Mouse (Mus musculus): ENCODE results near the gene Rabgef1. TPM values are rescaled to one million over a fixed set of nuclear protein-coding genes. Genes with fewer than 3 reads are reported as not detected.
A peak's percentile ranks its signal among the peaks of the same experiment; 100 is the strongest.

Rabgef1 gene
- total and polyA plus RNA-seq, 3 experiments, result 23.4 to 80.4 (median 48.2) TPM

GRCm38 (mm10) chr5:130139393-130139792, 32.2 kb upstream of the Rabgef1 start:
- TF ChIP-seq CTCF (IDR thresholded peaks at IDR 0.05; ENCODE audit: low read depth, low read length) (peak; percentile 81), TAL1 (conservative IDR thresholded peaks at IDR 0.05; ENCODE audit: low read depth, low read length) (no peak), GATA2 (IDR thresholded peaks at IDR 0.05; ENCODE audit: borderline replicate concordance, low read depth, low read length) (no peak), POLR2AphosphoS5 (IDR thresholded peaks at IDR 0.05; ENCODE audit: insufficient replicate concordance, low read depth, low read length) (no peak), GATA1 (IDR thresholded peaks at IDR 0.05; ENCODE audit: borderline replicate concordance, low read length) (no peak)
- ATAC-seq (ENCODE audit: extremely low read depth, insufficient number of reproducible peaks, low FRiP score, poor library complexity, severe bottlenecking), result no peak
- no peaks in the 10 kb centered on the region for H3K9me3 ChIP-seq (replicated peaks)
- H3K36me3 ChIP-seq (replicated peaks), result no peaks in the 10 kb centered on the region
- peak; percentile 37 for DNase-seq (ENCODE audit: low spot score)
- H3K4me3 ChIP-seq (ENCODE audit: low read depth, low read length), result no peak overlapping the region
- H3K27me3 ChIP-seq (ENCODE audit: insufficient read depth, low read length), result peaks cover 27% of the 10 kb centered on the region
- H3K4me1 ChIP-seq (ENCODE audit: insufficient read depth, low read depth, low read length), result peaks cover 14% of the 10 kb centered on the region

DNA sequence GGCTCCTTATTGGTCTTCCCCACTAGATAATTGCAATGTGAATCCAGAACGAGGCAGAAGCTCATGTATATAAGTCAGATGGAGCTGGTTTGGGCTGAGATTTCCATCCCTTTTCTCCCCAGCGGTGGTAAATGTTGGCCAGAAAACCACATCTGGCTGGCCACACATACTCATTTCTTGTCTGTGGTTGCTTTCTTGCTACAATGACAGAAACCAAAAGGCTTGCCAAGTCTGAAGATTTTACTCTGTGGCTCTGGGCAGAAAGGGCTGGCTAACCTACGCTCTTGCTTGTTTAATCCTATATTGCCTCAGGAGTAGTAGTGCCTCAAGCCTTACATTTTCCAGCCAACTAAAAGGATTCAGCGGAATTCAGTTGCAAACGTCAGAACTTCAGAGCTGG, 30.5 kb upstream of the Rabgef1 start:
- TF ChIP-seq POLR2AphosphoS5 (IDR thresholded peaks at IDR 0.05; ENCODE audit: insufficient replicate concordance, low read depth, low read length) (no peak), GATA1 (IDR thresholded peaks at IDR 0.05; ENCODE audit: borderline replicate concordance, low read length) (no peak), GATA2 (IDR thresholded peaks at IDR 0.05; ENCODE audit: borderline replicate concordance, low read depth, low read length) (no peak), TAL1 (conservative IDR thresholded peaks at IDR 0.05; ENCODE audit: low read depth, low read length) (no peak), CTCF (IDR thresholded peaks at IDR 0.05; ENCODE audit: low read depth, low read length) (no peak)
- H3K9me3 ChIP-seq (replicated peaks), result no peaks in the 10 kb centered on the region
- DNase-seq (ENCODE audit: low spot score), result no peak
- no peaks in the 10 kb centered on the region for H3K36me3 ChIP-seq (replicated peaks)
- H3K27me3 ChIP-seq (ENCODE audit: insufficient read depth, low read length), result peaks cover 15% of the 10 kb centered on the region
- peaks cover 29% of the 10 kb centered on the region for H3K4me1 ChIP-seq (ENCODE audit: insufficient read depth, low read depth, low read length)
- no peak for ATAC-seq (ENCODE audit: extremely low read depth, insufficient number of reproducible peaks, low FRiP score, poor library complexity, severe bottlenecking)
- no peak overlapping the region for H3K4me3 ChIP-seq (ENCODE audit: low read depth, low read length)

- Histone ChIP-seq H3K4me1 (ENCODE audit: insufficient read depth, low read depth, low read length) (peaks cover 32% of the 10 kb centered on the region), H3K36me3 (replicated peaks) (peaks cover 1% of the 10 kb centered on the region), H3K9me3 (replicated peaks) (no peaks in the 10 kb centered on the region), H3K27me3 (ENCODE audit: insufficient read depth, low read length) (peaks cover 13% of the 10 kb centered on the region), H3K4me3 (ENCODE audit: low read depth, low read length) (no peak overlapping the region)
- DNase-seq (ENCODE audit: low spot score) (no peak), ATAC-seq (ENCODE audit: extremely low read depth, insufficient number of reproducible peaks, low FRiP score, poor library complexity, severe bottlenecking) (no peak)
- TF ChIP-seq TAL1 (conservative IDR thresholded peaks at IDR 0.05; ENCODE audit: low read depth, low read length), result no peak
- TF ChIP-seq POLR2AphosphoS5 (IDR thresholded peaks at IDR 0.05; ENCODE audit: insufficient replicate concordance, low read depth, low read length), result no peak
- no peak for TF ChIP-seq GATA2 (IDR thresholded peaks at IDR 0.05; ENCODE audit: borderline replicate concordance, low read depth, low read length)
- TF ChIP-seq GATA1 (IDR thresholded peaks at IDR 0.05; ENCODE audit: borderline replicate concordance, low read length), result no peak
- no peak for TF ChIP-seq CTCF (IDR thresholded peaks at IDR 0.05; ENCODE audit: low read depth, low read length)
Measured at GRCm38 (mm10) chr5:130142041-130142440, 29.6 kb upstream of the Rabgef1 start.

- DNase-seq (ENCODE audit: low spot score), result no peak
- peaks cover 34% of the 10 kb centered on the region for H3K4me1 ChIP-seq (ENCODE audit: insufficient read depth, low read depth, low read length)
- no peak for TF ChIP-seq CTCF (IDR thresholded peaks at IDR 0.05; ENCODE audit: low read depth, low read length)
- no peak for TF ChIP-seq TAL1 (conservative IDR thresholded peaks at IDR 0.05; ENCODE audit: low read depth, low read length)
- no peak for TF ChIP-seq GATA1 (IDR thresholded peaks at IDR 0.05; ENCODE audit: borderline replicate concordance, low read length)
- TF ChIP-seq GATA2 (IDR thresholded peaks at IDR 0.05; ENCODE audit: borderline replicate concordance, low read depth, low read length), result no peak
- TF ChIP-seq POLR2AphosphoS5 (IDR thresholded peaks at IDR 0.05; ENCODE audit: insufficient replicate concordance, low read depth, low read length), result no peak
- ATAC-seq (ENCODE audit: extremely low read depth, insufficient number of reproducible peaks, low FRiP score, poor library complexity, severe bottlenecking), result no peak
- peaks cover 10% of the 10 kb centered on the region for H3K27me3 ChIP-seq (ENCODE audit: insufficient read depth, low read length)
- no peak overlapping the region for H3K4me3 ChIP-seq (ENCODE audit: low read depth, low read length)
- no peaks in the 10 kb centered on the region for H3K9me3 ChIP-seq (replicated peaks)
- peaks cover 12% of the 10 kb centered on the region for H3K36me3 ChIP-seq (replicated peaks)
Measured at GRCm38 (mm10) chr5:130143101-130143500, 28.5 kb upstream of the Rabgef1 start.

- H3K4me1 ChIP-seq (ENCODE audit: insufficient read depth, low read depth, low read length), result peaks cover 34% of the 10 kb centered on the region
- peaks cover 20% of the 10 kb centered on the region for H3K36me3 ChIP-seq (replicated peaks)
- TF ChIP-seq POLR2AphosphoS5 (IDR thresholded peaks at IDR 0.05; ENCODE audit: insufficient replicate concordance, low read depth, low read length) (no peak), CTCF (IDR thresholded peaks at IDR 0.05; ENCODE audit: low read depth, low read length) (no peak), TAL1 (conservative IDR thresholded peaks at IDR 0.05; ENCODE audit: low read depth, low read length) (no peak), GATA2 (IDR thresholded peaks at IDR 0.05; ENCODE audit: borderline replicate concordance, low read depth, low read length) (no peak), GATA1 (IDR thresholded peaks at IDR 0.05; ENCODE audit: borderline replicate concordance, low read length) (no peak)
- DNase-seq (ENCODE audit: low spot score) (peak; percentile 47), ATAC-seq (ENCODE audit: extremely low read depth, insufficient number of reproducible peaks, low FRiP score, poor library complexity, severe bottlenecking) (no peak)
- peaks cover 10% of the 10 kb centered on the region for H3K27me3 ChIP-seq (ENCODE audit: insufficient read depth, low read length)
- H3K9me3 ChIP-seq (replicated peaks), result no peaks in the 10 kb centered on the region
- H3K4me3 ChIP-seq (ENCODE audit: low read depth, low read length), result peak overlapping the region; percentile 90
Measured at GRCm38 (mm10) chr5:130143977-130144333, 27.6 kb upstream of the Rabgef1 start.

DNA sequence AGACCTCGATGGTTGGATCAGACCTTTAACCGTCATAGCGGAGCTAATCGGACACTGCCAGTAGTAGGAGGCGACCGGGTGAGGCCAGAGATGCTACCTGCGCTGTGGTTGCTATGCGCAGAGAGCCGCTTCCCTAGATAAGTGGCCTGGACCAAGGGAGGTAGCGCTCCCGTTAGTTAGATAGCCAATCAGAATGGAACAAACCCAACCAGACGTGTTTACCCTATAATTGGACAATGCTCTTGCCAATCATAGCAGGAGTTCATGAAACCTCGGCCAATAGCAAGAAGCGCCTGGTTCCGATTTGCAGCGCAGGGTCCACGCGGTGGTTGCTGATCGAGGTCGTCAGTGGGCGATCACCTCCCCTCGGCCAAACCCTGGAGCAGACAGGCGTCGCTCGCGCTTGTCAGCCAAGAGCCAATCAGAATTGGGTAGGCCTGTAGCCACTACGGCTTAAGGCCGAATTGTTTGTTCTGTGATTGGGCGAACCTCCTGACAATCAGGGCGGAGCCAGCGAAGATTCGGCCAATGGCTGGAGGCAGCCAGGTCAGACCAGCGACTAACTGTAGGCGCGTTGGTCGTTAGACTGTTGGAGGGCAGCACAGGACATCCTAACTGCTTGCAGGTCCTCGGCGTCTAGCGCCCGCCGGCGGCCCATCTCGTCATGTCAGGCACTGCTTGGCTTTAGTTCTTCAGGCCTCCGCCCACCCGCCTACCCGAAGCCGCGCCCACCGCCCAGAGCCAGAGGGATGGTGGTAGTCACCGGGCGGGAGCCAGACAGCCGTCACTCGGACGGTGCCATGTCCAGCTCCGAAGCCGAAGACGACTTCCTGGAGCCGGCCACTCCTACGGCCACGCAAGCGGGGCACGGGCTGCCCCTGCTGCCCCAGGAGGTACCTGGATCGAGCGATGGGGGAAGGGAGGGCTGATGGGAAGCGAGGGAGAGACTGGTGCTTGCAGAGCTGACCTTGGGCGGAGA, 27.0 kb upstream of the Rabgef1 start, which contains the start of gene Kctd7:
Gene Kctd7, plus strand, starts transcription at position 528 of the 979 bp plus-strand sequence.
- Histone ChIP-seq H3K4me3 (ENCODE audit: low read depth, low read length) (peak within 1 kb of the TSS; percentile 90), H3K9me3 (replicated peaks) (no peaks in the 10 kb centered on the region), H3K4me1 (ENCODE audit: insufficient read depth, low read depth, low read length) (peaks cover 31% of the 10 kb centered on the region), H3K27me3 (ENCODE audit: insufficient read depth, low read length) (peaks cover 10% of the 10 kb centered on the region), H3K36me3 (replicated peaks) (peaks cover 26% of the 10 kb centered on the region)
- DNase-seq (ENCODE audit: low spot score) (peak; percentile 99), ATAC-seq (ENCODE audit: extremely low read depth, insufficient number of reproducible peaks, low FRiP score, poor library complexity, severe bottlenecking) (peak; percentile 91)
- no peak for TF ChIP-seq TAL1 (conservative IDR thresholded peaks at IDR 0.05; ENCODE audit: low read depth, low read length)
- TF ChIP-seq GATA1 (IDR thresholded peaks at IDR 0.05; ENCODE audit: borderline replicate concordance, low read length), result no peak
- no peak for TF ChIP-seq POLR2AphosphoS5 (IDR thresholded peaks at IDR 0.05; ENCODE audit: insufficient replicate concordance, low read depth, low read length)
- TF ChIP-seq GATA2 (IDR thresholded peaks at IDR 0.05; ENCODE audit: borderline replicate concordance, low read depth, low read length), result no peak

Data from G1E (cell line).